Mouse (Mus musculus): Measurements from ENCODE around the gene Mlycd.

Mlycd gene

GRCm38 (mm10) chr8:119430690-119431089, 36.0 kb downstream of the Mlycd start:
- CTCF ChIA-PET: no interaction called here

GRCm38 (mm10) chr8:119432372-119432771, 37.7 kb downstream of the Mlycd start:
- CTCF ChIA-PET: interaction anchor here (0.7 kb wide), 1 partner anchor 20 kb away, joined by 4 read pairs; no protein-coding TSS in a partner anchor

- CTCF ChIA-PET: no interaction called here
Measured at GRCm38 (mm10) chr8:119433582-119434174, 39.0 kb downstream of the Mlycd start, which contains the start of gene Osgin1. Gene Osgin1, plus strand, starts transcription at chr8:119434124.

- CTCF ChIA-PET: no interaction called here
Measured at GRCm38 (mm10) chr8:119434569-119434968, 39.9 kb downstream of the Mlycd start.

GRCm38 (mm10) chr8:119435527-119435926, 40.8 kb downstream of the Mlycd start:
- CTCF ChIA-PET: no interaction called here

GRCm38 (mm10) chr8:119436331-119436730, 41.7 kb downstream of the Mlycd start:
- CTCF ChIA-PET: interaction anchor here (2.5 kb wide), 1 partner anchor 24 kb away, joined by 9 read pairs; no protein-coding TSS in a partner anchor

- CTCF ChIA-PET: interaction anchor here (1.1 to 2.5 kb wide), 3 partner anchors 12 to 24 kb away, joined by 4 to 9 read pairs (median 5); no protein-coding TSS in a partner anchor
Measured at GRCm38 (mm10) chr8:119436933-119437332, 42.3 kb downstream of the Mlycd start.

GRCm38 (mm10) chr8:119437506-119437905, 42.8 kb downstream of the Mlycd start:
- CTCF ChIA-PET: interaction anchor here (1.1 to 2.5 kb wide), 3 partner anchors 13 to 25 kb away, joined by 4 to 9 read pairs (median 5); no protein-coding TSS in a partner anchor

GRCm38 (mm10) chr8:119438876-119439275, 44.2 kb downstream of the Mlycd start:
- CTCF ChIA-PET: interaction anchor here (0.6 to 2.5 kb wide), 4 partner anchors 10 to 374 kb away, joined by 3 to 9 read pairs (median 4); no protein-coding TSS in a partner anchor

GRCm38 (mm10) chr8:119439424-119439823, 44.7 kb downstream of the Mlycd start:
- CTCF ChIA-PET: interaction anchor here (1.4 kb wide), 1 partner anchor 32 kb away, joined by 4 read pairs; no protein-coding TSS in a partner anchor

- CTCF ChIA-PET: interaction anchor here (0.6 to 1.4 kb wide), 2 partner anchors 32 to 129 kb away, joined by 3 to 4 read pairs; no protein-coding TSS in a partner anchor
Measured at GRCm38 (mm10) chr8:119439893-119440249, 45.2 kb downstream of the Mlycd start.

GRCm38 (mm10) chr8:119440250-119440951, 45.7 kb downstream of the Mlycd start:
- CTCF ChIA-PET: interaction anchor here (0.6 to 1.4 kb wide), 8 partner anchors 11 to 302 kb away, joined by 3 to 8 read pairs (median 4); no protein-coding TSS in a partner anchor

GRCm38 (mm10) chr8:119440952-119441270, 46.2 kb downstream of the Mlycd start:
- CTCF ChIA-PET: interaction anchor here (0.7 to 1.4 kb wide), 7 partner anchors 12 to 301 kb away, joined by 3 to 8 read pairs (median 4); no protein-coding TSS in a partner anchor

GRCm38 (mm10) chr8:119442013-119442412, 47.3 kb downstream of the Mlycd start:
- CTCF ChIA-PET: interaction anchor here (0.8 kb wide), 1 partner anchor 29 kb away, joined by 4 read pairs; no protein-coding TSS in a partner anchor

- CTCF ChIA-PET: no interaction called here
Measured at GRCm38 (mm10) chr8:119442970-119443369, 48.3 kb downstream of the Mlycd start.

- CTCF ChIA-PET: interaction anchor here (0.6 to 1.6 kb wide), 2 partner anchors 34 to 1153 kb away, joined by 6 to 9 read pairs; no protein-coding TSS in a partner anchor
Measured at GRCm38 (mm10) chr8:119446211-119446989, 51.7 kb downstream of the Mlycd start, which contains the start of gene Necab2. Gene Necab2, plus strand, starts transcription at chr8:119446719.

- CTCF ChIA-PET: interaction anchor here (0.7 kb wide), 1 partner anchor 70 kb away, joined by 3 read pairs; no protein-coding TSS in a partner anchor
Measured at GRCm38 (mm10) chr8:119446990-119447780, 52.5 kb downstream of the Mlycd start.

- CTCF ChIA-PET: no interaction called here
Measured at GRCm38 (mm10) chr8:119447781-119448170, 53.1 kb downstream of the Mlycd start.

GRCm38 (mm10) chr8:119449627-119450026, 54.9 kb downstream of the Mlycd start:
- CTCF ChIA-PET: interaction anchor here (0.6 kb wide), 1 partner anchor 599 kb away, joined by 3 read pairs; no protein-coding TSS in a partner anchor

- CTCF ChIA-PET: no interaction called here
Measured at GRCm38 (mm10) chr8:119451131-119451530, 56.5 kb downstream of the Mlycd start.

- CTCF ChIA-PET: interaction anchor here (0.6 kb wide), 1 partner anchor 724 kb away, joined by 4 read pairs; the partner anchor contains the start of gene Fam92b
Measured at GRCm38 (mm10) chr8:119452919-119453318, 58.2 kb downstream of the Mlycd start.
